Mouse (Mus musculus): ENCODE data around the gene Armc12. TPM values are rescaled to one million over a fixed set of nuclear protein-coding genes. Genes with fewer than 3 reads are reported as not detected.

Gene Armc12
- polyA plus RNA-seq, 1 experiment from 2014 or later, result not detected

- Histone ChIP-seq H3K4me3 (ENCODE audit: low read depth, low read length) (no peak overlapping the region), H3K36me3 (ENCODE audit: control insufficient read depth, insufficient read depth, low read length) (no peaks in the 10 kb centered on the region), H3K4me2 (ENCODE audit: low read depth, severe bottlenecking) (no peak overlapping the region), H3K4me1 (ENCODE audit: control insufficient read depth, insufficient read depth, low read length) (peaks cover 6% of the 10 kb centered on the region), H3K27ac (replicated peaks; ENCODE audit: low read depth, low read length) (no peak overlapping the region), H3K27me3 (ENCODE audit: control insufficient read depth, insufficient read depth, low read length) (0 out of 2 replicates have a peak, but pooled peaks cover 11% of the 10 kb centered on the region), H3K9me3 (ENCODE audit: control insufficient read depth, low read length) (no peaks in the 10 kb centered on the region), H3K9ac (ENCODE audit: low read length) (no peak overlapping the region)
- WGBS, result 70% methylated on average over 10 of the region's 10 CpGs
- ATAC-seq (ENCODE audit: insufficient number of reproducible peaks, low FRiP score, low TSS enrichment, low read depth), result no peak
- DNase-seq (ENCODE audit: low spot score), result no peak
Measured at GRCm38 (mm10) chr17:28515431-28516341, 14.9 kb upstream of the Armc12 start.

- WGBS, result 68% methylated on average over 4 of the region's 4 CpGs
- no peak overlapping the region for H3K4me2 ChIP-seq (ENCODE audit: low read depth, severe bottlenecking)
Measured at GRCm38 (mm10) chr17:28516881-28517280, 13.7 kb upstream of the Armc12 start.

GRCm38 (mm10) chr17:28517441-28517955 is 13.1 kb upstream of the Armc12 start, which contains the start of gene Fkbp5:
Gene Fkbp5, minus strand, starts transcription at chr17:28517527.
- Histone ChIP-seq H3K4me1 (ENCODE audit: control insufficient read depth, insufficient read depth, low read length) (peaks cover 8% of the 10 kb centered on the region), H3K27me3 (ENCODE audit: control insufficient read depth, insufficient read depth, low read length) (0 out of 2 replicates have a peak, but pooled peaks cover 11% of the 10 kb centered on the region), H3K36me3 (ENCODE audit: control insufficient read depth, insufficient read depth, low read length) (no peaks in the 10 kb centered on the region), H3K4me2 (ENCODE audit: low read depth, severe bottlenecking) (peak within 1 kb of the TSS; percentile 91), H3K9ac (ENCODE audit: low read length) (peak within 1 kb of the TSS; percentile 61), H3K4me3 (ENCODE audit: low read depth, low read length) (peak within 1 kb of the TSS; percentile 43), H3K9me3 (ENCODE audit: control insufficient read depth, low read length) (no peaks in the 10 kb centered on the region), H3K27ac (replicated peaks; ENCODE audit: low read depth, low read length) (no peak within 1 kb of the TSS)
- 5% methylated on average over 16 of the region's 16 CpGs for WGBS
- DNase-seq (ENCODE audit: low spot score), result peak; percentile 49
- ATAC-seq (ENCODE audit: insufficient number of reproducible peaks, low FRiP score, low TSS enrichment, low read depth), result no peak

More at GRCm38 (mm10) chr17:28516881-28517280, 13.7 kb upstream of the Armc12 start:
- DNase-seq (ENCODE audit: low spot score) (no peak), ATAC-seq (ENCODE audit: insufficient number of reproducible peaks, low FRiP score, low TSS enrichment, low read depth) (no peak)
- peaks cover 2% of the 10 kb centered on the region; the same call in 1 of the 2 replicates for H3K4me1 ChIP-seq (ENCODE audit: control insufficient read depth, insufficient read depth, low read length)
- H3K27ac ChIP-seq (replicated peaks; ENCODE audit: low read depth, low read length), result no peak overlapping the region
- H3K9me3 ChIP-seq (ENCODE audit: control insufficient read depth, low read length), result no peaks in the 10 kb centered on the region
- no peak overlapping the region for H3K9ac ChIP-seq (ENCODE audit: low read length)
- H3K4me3 ChIP-seq (ENCODE audit: low read depth, low read length), result no peak overlapping the region
- 0 out of 2 replicates have a peak, but pooled peaks cover 11% of the 10 kb centered on the region for H3K27me3 ChIP-seq (ENCODE audit: control insufficient read depth, insufficient read depth, low read length)
- no peaks in the 10 kb centered on the region for H3K36me3 ChIP-seq (ENCODE audit: control insufficient read depth, insufficient read depth, low read length)

GRCm38 (mm10) chr17:28517956-28518614 is 12.5 kb upstream of the Armc12 start:
- Histone ChIP-seq H3K4me2 (ENCODE audit: low read depth, severe bottlenecking) (peak overlapping the region; percentile 91), H3K36me3 (ENCODE audit: control insufficient read depth, insufficient read depth, low read length) (no peaks in the 10 kb centered on the region), H3K4me1 (ENCODE audit: control insufficient read depth, insufficient read depth, low read length) (peaks cover 5% of the 10 kb centered on the region), H3K9me3 (ENCODE audit: control insufficient read depth, low read length) (no peaks in the 10 kb centered on the region), H3K27ac (replicated peaks; ENCODE audit: low read depth, low read length) (no peak overlapping the region), H3K4me3 (ENCODE audit: low read depth, low read length) (peak overlapping the region; percentile 43), H3K27me3 (ENCODE audit: control insufficient read depth, insufficient read depth, low read length) (0 out of 2 replicates have a peak, but pooled peaks cover 11% of the 10 kb centered on the region), H3K9ac (ENCODE audit: low read length) (peak overlapping the region; percentile 61)
- under 1% methylated on average over 46 of the region's 46 CpGs for WGBS
- peak; percentile 62 for DNase-seq (ENCODE audit: low spot score)
- peak; percentile 19; the same call in 1 of the 2 replicates for ATAC-seq (ENCODE audit: insufficient number of reproducible peaks, low FRiP score, low TSS enrichment, low read depth)

GRCm38 (mm10) chr17:28518615-28519071 is 12.0 kb upstream of the Armc12 start:
- H3K4me3 ChIP-seq (ENCODE audit: low read depth, low read length), result peak overlapping the region; percentile 43
- 0 out of 2 replicates have a peak, but pooled peaks cover 14% of the 10 kb centered on the region for H3K27me3 ChIP-seq (ENCODE audit: control insufficient read depth, insufficient read depth, low read length)
- peaks cover 5% of the 10 kb centered on the region for H3K4me1 ChIP-seq (ENCODE audit: control insufficient read depth, insufficient read depth, low read length)
- H3K9ac ChIP-seq (ENCODE audit: low read length), result peak overlapping the region; percentile 61; the same call in 1 of the 2 replicates
- no peaks in the 10 kb centered on the region for H3K9me3 ChIP-seq (ENCODE audit: control insufficient read depth, low read length)
- 21% methylated on average over 8 of the region's 8 CpGs for WGBS
- peak overlapping the region; percentile 91; the same call in 1 of the 2 replicates for H3K4me2 ChIP-seq (ENCODE audit: low read depth, severe bottlenecking)
- no peak for ATAC-seq (ENCODE audit: insufficient number of reproducible peaks, low FRiP score, low TSS enrichment, low read depth)
- H3K36me3 ChIP-seq (ENCODE audit: control insufficient read depth, insufficient read depth, low read length), result no peaks in the 10 kb centered on the region
- DNase-seq (ENCODE audit: low spot score), result no peak
- no peak overlapping the region for H3K27ac ChIP-seq (replicated peaks; ENCODE audit: low read depth, low read length)

- H3K27ac ChIP-seq (replicated peaks; ENCODE audit: low read depth, low read length), result no peak overlapping the region
- DNase-seq (ENCODE audit: low spot score) (no peak), ATAC-seq (ENCODE audit: insufficient number of reproducible peaks, low FRiP score, low TSS enrichment, low read depth) (no peak)
- 0 out of 2 replicates have a peak, but pooled peaks cover 14% of the 10 kb centered on the region for H3K27me3 ChIP-seq (ENCODE audit: control insufficient read depth, insufficient read depth, low read length)
- H3K9me3 ChIP-seq (ENCODE audit: control insufficient read depth, low read length), result no peaks in the 10 kb centered on the region
- H3K9ac ChIP-seq (ENCODE audit: low read length), result no peak overlapping the region
- H3K4me2 ChIP-seq (ENCODE audit: low read depth, severe bottlenecking), result no peak overlapping the region
- H3K4me3 ChIP-seq (ENCODE audit: low read depth, low read length), result no peak overlapping the region
- WGBS, result 94% methylated on average over 3 of the region's 3 CpGs
- no peaks in the 10 kb centered on the region for H3K36me3 ChIP-seq (ENCODE audit: control insufficient read depth, insufficient read depth, low read length)
- H3K4me1 ChIP-seq (ENCODE audit: control insufficient read depth, insufficient read depth, low read length), result peaks cover 5% of the 10 kb centered on the region
Measured at GRCm38 (mm10) chr17:28519827-28520226, 10.8 kb upstream of the Armc12 start.

- Histone ChIP-seq H3K9me3 (ENCODE audit: control insufficient read depth, low read length) (no peaks in the 10 kb centered on the region), H3K4me2 (ENCODE audit: low read depth, severe bottlenecking) (no peak overlapping the region), H3K4me3 (ENCODE audit: low read depth, low read length) (no peak overlapping the region), H3K4me1 (ENCODE audit: control insufficient read depth, insufficient read depth, low read length) (peaks cover 5% of the 10 kb centered on the region), H3K36me3 (ENCODE audit: control insufficient read depth, insufficient read depth, low read length) (no peaks in the 10 kb centered on the region), H3K27me3 (ENCODE audit: control insufficient read depth, insufficient read depth, low read length) (0 out of 2 replicates have a peak, but pooled peaks cover 14% of the 10 kb centered on the region), H3K9ac (ENCODE audit: low read length) (no peak overlapping the region), H3K27ac (replicated peaks; ENCODE audit: low read depth, low read length) (no peak overlapping the region)
- no peak for ATAC-seq (ENCODE audit: insufficient number of reproducible peaks, low FRiP score, low TSS enrichment, low read depth)
- DNase-seq (ENCODE audit: low spot score), result no peak
- 81% methylated on average over 4 of the region's 4 CpGs for WGBS
Measured at GRCm38 (mm10) chr17:28520561-28520960, 10.0 kb upstream of the Armc12 start.
